Comparison of ENCODE assay signal across 15 mouse cellular contexts in the genomic region with DNA sequence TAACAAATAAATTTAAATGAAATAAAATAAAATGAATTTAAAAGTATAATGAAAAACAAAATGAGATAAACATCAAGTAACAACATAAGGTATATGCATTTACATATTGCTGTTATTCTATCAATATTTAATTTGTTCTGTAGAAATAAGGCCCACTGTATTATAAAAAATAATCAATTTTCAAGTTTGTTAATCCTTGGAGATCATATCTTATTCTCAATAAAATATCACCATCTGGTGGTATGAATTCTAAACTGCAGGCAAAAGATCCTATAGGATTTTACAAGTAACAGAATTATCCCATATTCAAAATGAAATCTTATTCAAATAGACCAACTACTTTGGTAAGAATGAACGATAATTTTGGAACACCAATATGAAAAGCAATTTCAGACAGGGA.
A peak's percentile ranks its signal among the peaks of the same experiment; 100 is the strongest.
DNase-seq lines count a peak whose midpoint lies in the region; TF ChIP-seq lines count a peak whose summit lies in the region.
"Had no signal": no experiment of that assay in that cellular context is flagged by ENCODE, and none has a peak within 500 bp of the region (broad histone marks: within the 10 kb centered on the region; RNA-seq: fewer than 3 reads in every experiment).

No protein-coding gene starts in this region.

- no peaks in the 10 kb centered on the region for H3K27me3 ChIP-seq in heart, adult 2 months (ENCODE audit: control insufficient read depth, insufficient read depth, low read length)
- no peaks in the 10 kb centered on the region for H3K27me3 ChIP-seq in MEL (ENCODE audit: control insufficient read depth in 1 of 2, insufficient read depth in 2 of 2, low read length in 2 of 2)
- H3K27me3 ChIP-seq: liver, embryonic 13.5 days had no signal

- 26% methylated on average over 1 of the region's 1 CpGs for WGBS in heart, adult 2 months

- TF ChIP-seq RAD21 in MEL (IDR thresholded peaks at IDR 0.05; ENCODE audit: low read depth, low read length) = peak; percentile 72

- TF ChIP-seq CTCF in heart, adult 2 months (IDR thresholded peaks at IDR 0.05) = peak; percentile 68
- TF ChIP-seq CTCF in MEL (IDR thresholded peaks at IDR 0.05 in 2 of 3, conservative IDR thresholded peaks at IDR 0.05 in 1 of 3; ENCODE audit: control insufficient read depth in 1 of 3, insufficient read depth in 1 of 3, low read depth in 2 of 3, low read length in 3 of 3, poor library complexity in 1 of 3, severe bottlenecking in 1 of 3) = peak in 1 of 3 experiments; percentile 50; a peak in 2 of 6 replicates
- no peak for TF ChIP-seq CTCF in brain, embryonic 14.5 days (IDR thresholded peaks at IDR 0.05; ENCODE audit: borderline replicate concordance, extremely low read depth, insufficient read depth, insufficient read length)

- no peak for TF ChIP-seq POLR2A in heart, adult 2 months (IDR thresholded peaks at IDR 0.05; ENCODE audit: insufficient read depth, low read depth, low read length)
- TF ChIP-seq POLR2A in MEL (IDR thresholded peaks at IDR 0.05; ENCODE audit: control insufficient read depth in 1 of 2, insufficient read depth in 1 of 2, low read depth in 1 of 2, low read length in 2 of 2, poor library complexity in 1 of 2) = no peak
- no peak for TF ChIP-seq POLR2A in brain, embryonic 14.5 days (IDR thresholded peaks at IDR 0.05; ENCODE audit: borderline replicate concordance, extremely low read depth, insufficient read depth, insufficient read length, poor library complexity, severe bottlenecking)

- no peaks in the 10 kb centered on the region for H3K4me1 ChIP-seq in heart, adult 2 months (ENCODE audit: control insufficient read depth, insufficient read depth, low read length)
- H3K4me1 ChIP-seq in MEL (ENCODE audit: control insufficient read depth in 1 of 2, insufficient read depth in 2 of 2, low read length in 2 of 2) = no peaks in the 10 kb centered on the region
- H3K4me1 ChIP-seq: liver, embryonic 13.5 days had no signal

- H3K9ac ChIP-seq in heart, adult 2 months (ENCODE audit: low read depth, low read length) = no peak overlapping the region
- no peak overlapping the region for H3K9ac ChIP-seq in MEL (ENCODE audit: control insufficient read depth, low read depth, low read length, poor library complexity, severe bottlenecking)
- H3K9ac ChIP-seq: liver, embryonic 13.5 days had no signal

- intact Hi-C loops in heart, adult 2 months (cut with DNase I) = no loop called here

- no peak for TF ChIP-seq EP300 in heart, adult 2 months (IDR thresholded peaks at IDR 0.05; ENCODE audit: insufficient read depth, low read depth, low read length)
- no peak for TF ChIP-seq EP300 in MEL (IDR thresholded peaks at IDR 0.05; ENCODE audit: low read depth in 1 of 2, low read length in 2 of 2)

- no peaks in the 10 kb centered on the region for H3K36me3 ChIP-seq in heart, adult 2 months (ENCODE audit: control insufficient read depth, insufficient read depth, low read length)
- no peaks in the 10 kb centered on the region for H3K36me3 ChIP-seq in MEL (ENCODE audit: control insufficient read depth in 1 of 2, insufficient read depth in 2 of 2, low read length in 2 of 2)
- H3K36me3 ChIP-seq: liver, embryonic 13.5 days had no signal

- H3K27ac ChIP-seq in heart, adult 2 months = no peak overlapping the region
- H3K27ac ChIP-seq in MEL (ENCODE audit: control insufficient read depth, low read depth, low read length) = no peak overlapping the region
- H3K27ac ChIP-seq: liver, embryonic 13.5 days had no signal

- no peaks in the 10 kb centered on the region for H3K9me3 ChIP-seq in MEL (replicated peaks; ENCODE audit: insufficient read depth, low read length)
- H3K9me3 ChIP-seq: liver, embryonic 13.5 days had no signal

- no peak overlapping the region for H3K4me3 ChIP-seq in heart, adult 2 months
- H3K4me3 ChIP-seq in MEL (ENCODE audit: control insufficient read depth in 1 of 2, insufficient read depth in 1 of 2, low read depth in 2 of 2, low read length in 2 of 2) = no peak overlapping the region
- H3K4me3 ChIP-seq: liver, embryonic 13.5 days had no signal

- no peaks in the 10 kb centered on the region for H3K79me2 ChIP-seq in heart, adult 2 months (replicated peaks; ENCODE audit: control insufficient read depth, insufficient read depth, low read length)
- H3K79me2 ChIP-seq in MEL (ENCODE audit: control insufficient read depth, insufficient read depth, low read length, poor library complexity) = no peaks in the 10 kb centered on the region

- DNase-seq in heart, adult 2 months = no peak
- no peak for DNase-seq in heart, adult 11 months
- DNase-seq in layer of hippocampus, adult 9-10 months (ENCODE audit: low spot score) = peak; percentile 15
- DNase-seq in layer of hippocampus, adult 11-12 months (ENCODE audit: low spot score) = no peak
- peak; percentile 27 for DNase-seq in MEL (ENCODE audit: low read depth, low spot score)
- peak; percentile 58 for DNase-seq in brain, embryonic 14.5 days (ENCODE audit: low read depth)
- DNase-seq in thymus, postnatal 0 days (ENCODE audit: low spot score) = no peak
- DNase-seq: adrenal gland, postnatal 25 days; cerebellum, postnatal 25 days; heart, adult 18-20 months; heart, postnatal 36 days; kidney, adult 18-20 months; liver, embryonic 13.5 days; lung, postnatal 14 days; thymus, postnatal 25 days had no signal

TF ChIP-seq in MEL, 35 proteins besides CTCF, POLR2A, EP300 and RAD21:
- TF ChIP-seq JUND (IDR thresholded peaks at IDR 0.05; ENCODE audit: low read depth, low read length) (no peak), ETS1 (IDR thresholded peaks at IDR 0.05; ENCODE audit: low read depth, low read length) (no peak), SMC3 (IDR thresholded peaks at IDR 0.05; ENCODE audit: low read depth, low read length) (peak; percentile 69), TCF12 (IDR thresholded peaks at IDR 0.05; ENCODE audit: low read depth, low read length) (no peak), ZNF384 (IDR thresholded peaks at IDR 0.05; ENCODE audit: low read depth, low read length) (no peak), ZC3H11A (IDR thresholded peaks at IDR 0.05; ENCODE audit: low read depth, low read length) (peak; percentile 42)
TF ChIP-seq in MEL: peak in this region for 2.

Comparison
In these comparisons a context has a peak if more than half of its experiments do, and no peak if none do; other contexts are left out.
1. DNase-seq: peak in layer of hippocampus, adult 9-10 months (single experiment), MEL (single experiment) and brain, embryonic 14.5 days (single experiment); none in heart, adult 2 months (0 of 2), heart, adult 11 months (single experiment), layer of hippocampus, adult 11-12 months (single experiment) and thymus, postnatal 0 days (single experiment).